Comparison of ENCODE assay signal across 14 mouse cellular contexts in the genomic region with DNA sequence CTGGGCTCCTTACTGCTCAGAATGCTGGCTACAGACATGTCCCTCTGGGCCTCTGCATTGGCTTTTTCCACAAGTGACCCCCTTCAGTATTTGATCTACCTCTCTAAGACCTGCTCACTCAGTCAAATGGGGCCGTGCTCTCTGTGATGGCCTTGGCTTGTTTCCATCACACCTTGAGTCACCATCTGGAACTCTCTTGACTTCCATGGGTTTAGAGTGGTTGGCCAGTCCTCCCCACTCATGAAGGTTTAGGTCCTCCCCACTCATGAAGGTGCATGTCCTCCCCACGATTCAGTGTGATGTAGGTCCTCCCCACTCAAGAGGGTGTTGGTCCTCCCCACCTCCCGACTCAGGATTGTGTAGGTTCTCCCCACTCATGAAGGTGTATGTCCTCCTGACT. TPM values are rescaled to one million over a fixed set of nuclear protein-coding genes. Genes with fewer than 3 reads are reported as not detected.
DNase-seq lines count a peak whose midpoint lies in the region; ATAC-seq and TF ChIP-seq lines count a peak whose summit lies in the region.
"Had no signal": no experiment of that assay in that cellular context is flagged by ENCODE, and none has a peak within 500 bp of the region (broad histone marks: within the 10 kb centered on the region; RNA-seq: fewer than 3 reads in every experiment).

No protein-coding gene starts in this region.

- no peak overlapping the region for H3K27ac ChIP-seq in midbrain, embryonic 11.5 days (ENCODE audit: low read depth, low read length)
- no peak overlapping the region for H3K27ac ChIP-seq in midbrain, embryonic 10.5 days (replicated peaks)
- H3K27ac ChIP-seq in intestine, embryonic 14.5 days (ENCODE audit: low read depth) = 0 out of 2 replicates have a peak overlapping the region, but pooled peaks have one; percentile 34
- H3K27ac ChIP-seq in lung, postnatal 0 days (ENCODE audit: low read length) = peak overlapping the region; percentile 93
- H3K27ac ChIP-seq in midbrain, postnatal 0 days (ENCODE audit: low read depth, low read length) = no peak overlapping the region
- H3K27ac ChIP-seq: forebrain, embryonic 13.5 days; hindbrain, embryonic 14.5 days; kidney, postnatal 0 days had no signal

- no peaks in the 10 kb centered on the region for H3K9me3 ChIP-seq in midbrain, embryonic 11.5 days (ENCODE audit: control insufficient read depth, low read length)
- peaks cover 6% of the 10 kb centered on the region for H3K9me3 ChIP-seq in midbrain, embryonic 10.5 days (replicated peaks)
- H3K9me3 ChIP-seq in intestine, embryonic 14.5 days (ENCODE audit: control insufficient read depth, low read length) = peaks cover 4% of the 10 kb centered on the region; the same call in 1 of the 2 replicates
- H3K9me3 ChIP-seq in lung, postnatal 0 days (ENCODE audit: low read length) = no peaks in the 10 kb centered on the region
- no peaks in the 10 kb centered on the region for H3K9me3 ChIP-seq in midbrain, postnatal 0 days (ENCODE audit: low read length)
- H3K9me3 ChIP-seq: forebrain, embryonic 13.5 days had no signal

- no peaks in the 10 kb centered on the region; the same call in 1 of the 2 replicates for H3K27me3 ChIP-seq in midbrain, embryonic 11.5 days (ENCODE audit: control insufficient read depth, insufficient read depth, low read length)
- peaks cover 55% of the 10 kb centered on the region for H3K27me3 ChIP-seq in midbrain, embryonic 10.5 days (ENCODE audit: low read depth, poor library complexity, severe bottlenecking)
- no peaks in the 10 kb centered on the region for H3K27me3 ChIP-seq in intestine, embryonic 14.5 days (replicated peaks; ENCODE audit: control insufficient read depth, insufficient read depth, low read length)
- H3K27me3 ChIP-seq in lung, postnatal 0 days (replicated peaks; ENCODE audit: insufficient read depth, low read length) = no peaks in the 10 kb centered on the region
- H3K27me3 ChIP-seq in midbrain, postnatal 0 days (ENCODE audit: insufficient read depth, low read length) = no peaks in the 10 kb centered on the region

- no peak for ATAC-seq in midbrain, embryonic 11.5 days (ENCODE audit: low FRiP score)
- ATAC-seq in intestine, embryonic 14.5 days (replicated peaks; ENCODE audit: low FRiP score, low TSS enrichment, low read depth) = no peak
- peak; percentile 79 for ATAC-seq in lung, postnatal 0 days
- ATAC-seq in midbrain, postnatal 0 days (ENCODE audit: low FRiP score) = no peak
- ATAC-seq: forebrain, embryonic 13.5 days had no signal

- no peak for TF ChIP-seq EP300 in lung, postnatal 0 days (IDR thresholded peaks at IDR 0.05)

- H3K4me1 ChIP-seq in midbrain, embryonic 11.5 days (ENCODE audit: control insufficient read depth, insufficient read depth, low read length) = peaks cover 4% of the 10 kb centered on the region; the same call in 1 of the 2 replicates
- peaks cover 41% of the 10 kb centered on the region for H3K4me1 ChIP-seq in midbrain, embryonic 10.5 days
- H3K4me1 ChIP-seq in intestine, embryonic 14.5 days (replicated peaks; ENCODE audit: control insufficient read depth, insufficient read depth, low read length) = peaks cover 36% of the 10 kb centered on the region
- peaks cover 13% of the 10 kb centered on the region for H3K4me1 ChIP-seq in lung, postnatal 0 days (ENCODE audit: insufficient read depth, low read depth, low read length)
- no peaks in the 10 kb centered on the region for H3K4me1 ChIP-seq in midbrain, postnatal 0 days (ENCODE audit: insufficient read depth, low read length)

- DNase-seq in midbrain, embryonic 11.5 days (ENCODE audit: low spot score, missing footprints) = peak; percentile 78
- no peak for DNase-seq in midbrain, embryonic 10.5 days (ENCODE audit: low spot score)
- DNase-seq in intestine, embryonic 14.5 days (ENCODE audit: low spot score) = no peak
- DNase-seq in lung, postnatal 0 days (ENCODE audit: low spot score) = peak; percentile 87
- DNase-seq in testis, postnatal 14 days (ENCODE audit: low spot score) = no peak
- no peak for DNase-seq in gastrocnemius, postnatal 4 days (ENCODE audit: low spot score in 2 of 2)
- no peak for DNase-seq in midbrain, postnatal 0 days (ENCODE audit: low spot score)
- DNase-seq: cerebellum, adult 11-12 months; retina, postnatal 1 day had no signal

- no peak for TF ChIP-seq CTCF in lung, postnatal 0 days (IDR thresholded peaks at IDR 0.05)
- TF ChIP-seq CTCF in midbrain, postnatal 0 days (IDR thresholded peaks at IDR 0.05) = no peak

- WGBS in midbrain, embryonic 11.5 days = 93% methylated on average over 3 of the region's 3 CpGs
- 92% methylated on average over 3 of the region's 3 CpGs for WGBS in midbrain, embryonic 10.5 days
- 81% methylated on average over 3 of the region's 3 CpGs for WGBS in intestine, embryonic 14.5 days
- 56% methylated on average over 3 of the region's 3 CpGs for WGBS in lung, postnatal 0 days
- 87% methylated on average over 3 of the region's 3 CpGs for WGBS in midbrain, postnatal 0 days

- no peak overlapping the region for H3K4me2 ChIP-seq in midbrain, embryonic 11.5 days
- H3K4me2 ChIP-seq in intestine, embryonic 14.5 days (ENCODE audit: low read length) = no peak overlapping the region
- H3K4me2 ChIP-seq in lung, postnatal 0 days (replicated peaks; ENCODE audit: low read depth, low read length) = no peak overlapping the region
- H3K4me2 ChIP-seq in midbrain, postnatal 0 days (ENCODE audit: low read depth, low read length, poor library complexity, severe bottlenecking) = no peak overlapping the region
- H3K4me2 ChIP-seq: forebrain, embryonic 13.5 days; hindbrain, embryonic 14.5 days; liver, embryonic 11.5 days had no signal

- H3K36me3 ChIP-seq in midbrain, embryonic 11.5 days (ENCODE audit: control insufficient read depth, insufficient read depth, low read length) = peaks cover 7% of the 10 kb centered on the region; the same call in 1 of the 2 replicates
- H3K36me3 ChIP-seq in midbrain, embryonic 10.5 days = peaks cover 39% of the 10 kb centered on the region
- peaks cover 35% of the 10 kb centered on the region for H3K36me3 ChIP-seq in intestine, embryonic 14.5 days (ENCODE audit: control insufficient read depth, insufficient read depth, low read length)
- peaks cover 17% of the 10 kb centered on the region for H3K36me3 ChIP-seq in lung, postnatal 0 days (ENCODE audit: insufficient read depth, low read length)
- H3K36me3 ChIP-seq in midbrain, postnatal 0 days (ENCODE audit: insufficient read depth, low read length) = no peaks in the 10 kb centered on the region

- H3K9ac ChIP-seq in midbrain, embryonic 11.5 days (ENCODE audit: low read length) = no peak overlapping the region
- no peak overlapping the region for H3K9ac ChIP-seq in intestine, embryonic 14.5 days (ENCODE audit: low read length)
- H3K9ac ChIP-seq in lung, postnatal 0 days (replicated peaks; ENCODE audit: low read depth) = no peak overlapping the region
- H3K9ac ChIP-seq in midbrain, postnatal 0 days (replicated peaks; ENCODE audit: low read length, poor library complexity, severe bottlenecking) = no peak overlapping the region
- H3K9ac ChIP-seq: forebrain, embryonic 13.5 days; hindbrain, embryonic 14.5 days had no signal

- no peak overlapping the region for H3K4me3 ChIP-seq in midbrain, embryonic 11.5 days (ENCODE audit: low read depth, low read length)
- no peak overlapping the region for H3K4me3 ChIP-seq in midbrain, embryonic 10.5 days
- H3K4me3 ChIP-seq in intestine, embryonic 14.5 days (ENCODE audit: low read depth, low read length) = no peak overlapping the region
- no peak overlapping the region for H3K4me3 ChIP-seq in lung, postnatal 0 days (ENCODE audit: low read depth, low read length)
- H3K4me3 ChIP-seq in midbrain, postnatal 0 days (ENCODE audit: low read depth, low read length) = no peak overlapping the region
- H3K4me3 ChIP-seq: forebrain, embryonic 13.5 days had no signal

RNA-seq across cellular contexts. Expression of gene Grasp, which starts 9.2 kb away (rescaled TPM):
- polyA plus RNA-seq in midbrain, embryonic 11.5 days (2014; fragmentation: Nextera tagmentation; extraction: Ambion mirVana) = 3.6 and 4.5 TPM in 2 replicates
- 3.2 and 4.2 TPM in 2 replicates for polyA plus RNA-seq in midbrain, embryonic 10.5 days (2016; fragmentation: Nextera tagmentation; extraction: Ambion mirVana)
- polyA plus RNA-seq in intestine, embryonic 14.5 days (2014; fragmentation: Nextera tagmentation; extraction: Ambion mirVana) = 3.5 and 4.2 TPM in 2 replicates
- 8.2 and 8.6 TPM in 2 replicates for polyA plus RNA-seq in lung, postnatal 0 days (2015; fragmentation: Nextera tagmentation; extraction: Ambion mirVana)
- 10 to 100 TPM; 14.1 to 14.7 TPM for total RNA-seq in gastrocnemius, postnatal 4 days (2021)
- total RNA-seq in midbrain, postnatal 0 days (2014; rRNA removed) = 6.3 and 7.7 TPM in 2 replicates
- 1.8 and 1.9 TPM in 2 replicates for polyA plus RNA-seq in midbrain, postnatal 0 days (2015; fragmentation: Nextera tagmentation; extraction: Ambion mirVana)
- total RNA-seq: megakaryocyte-erythroid progenitor cell, adult 5-6 weeks had no signal

RNA-seq across cellular contexts. Expression of gene Nr4a1, which starts 20.9 kb away (rescaled TPM):
- 1.3 TPM in 2 replicates for polyA plus RNA-seq in midbrain, embryonic 11.5 days (2014; fragmentation: Nextera tagmentation; extraction: Ambion mirVana)
- 2.8 and 2.9 TPM in 2 replicates for polyA plus RNA-seq in midbrain, embryonic 10.5 days (2016; fragmentation: Nextera tagmentation; extraction: Ambion mirVana)
- 6.4 and 6.9 TPM in 2 replicates for polyA plus RNA-seq in intestine, embryonic 14.5 days (2014; fragmentation: Nextera tagmentation; extraction: Ambion mirVana)
- polyA plus RNA-seq in lung, postnatal 0 days (2015; fragmentation: Nextera tagmentation; extraction: Ambion mirVana) = 7.8 and 11.8 TPM in 2 replicates
- total RNA-seq in gastrocnemius, postnatal 4 days (2021) = 10 to 100 TPM; 25.3 to 26.0 TPM
- total RNA-seq in midbrain, postnatal 0 days (2014; rRNA removed) = 6.9 and 7.7 TPM in 2 replicates
- 6.9 and 7.0 TPM in 2 replicates for polyA plus RNA-seq in midbrain, postnatal 0 days (2015; fragmentation: Nextera tagmentation; extraction: Ambion mirVana)

RNA-seq across cellular contexts. Expression of gene Atg101, which starts 50.9 kb away (rescaled TPM):
- 57.9 and 67.4 TPM in 2 replicates for polyA plus RNA-seq in midbrain, embryonic 11.5 days (2014; fragmentation: Nextera tagmentation; extraction: Ambion mirVana)
- 80.8 TPM in 2 replicates for polyA plus RNA-seq in midbrain, embryonic 10.5 days (2016; fragmentation: Nextera tagmentation; extraction: Ambion mirVana)
- polyA plus RNA-seq in intestine, embryonic 14.5 days (2014; fragmentation: Nextera tagmentation; extraction: Ambion mirVana) = 65.4 and 67.1 TPM in 2 replicates
- polyA plus RNA-seq in lung, postnatal 0 days (2015; fragmentation: Nextera tagmentation; extraction: Ambion mirVana) = 73.1 and 74.2 TPM in 2 replicates
- 10 to 100 TPM; 24.8 to 25.8 TPM for total RNA-seq in gastrocnemius, postnatal 4 days (2021)
- total RNA-seq in midbrain, postnatal 0 days (2014; rRNA removed) = 33.5 and 61.1 TPM in 2 replicates
- 74.2 and 75.6 TPM in 2 replicates for polyA plus RNA-seq in midbrain, postnatal 0 days (2015; fragmentation: Nextera tagmentation; extraction: Ambion mirVana)

RNA-seq across cellular contexts. Expression of gene Acvr1b, which starts 59.3 kb away (rescaled TPM):
- polyA plus RNA-seq in midbrain, embryonic 11.5 days (2014; fragmentation: Nextera tagmentation; extraction: Ambion mirVana) = 14.7 and 15.2 TPM in 2 replicates
- polyA plus RNA-seq in midbrain, embryonic 10.5 days (2016; fragmentation: Nextera tagmentation; extraction: Ambion mirVana) = 5.4 and 7.0 TPM in 2 replicates
- polyA plus RNA-seq in intestine, embryonic 14.5 days (2014; fragmentation: Nextera tagmentation; extraction: Ambion mirVana) = 12.5 and 12.6 TPM in 2 replicates
- 6.6 and 7.4 TPM in 2 replicates for polyA plus RNA-seq in lung, postnatal 0 days (2015; fragmentation: Nextera tagmentation; extraction: Ambion mirVana)
- total RNA-seq in gastrocnemius, postnatal 4 days (2021) = 10 to 100 TPM; 16.2 to 17.0 TPM
- total RNA-seq in midbrain, postnatal 0 days (2014; rRNA removed) = 77.8 and 86.8 TPM in 2 replicates
- polyA plus RNA-seq in midbrain, postnatal 0 days (2015; fragmentation: Nextera tagmentation; extraction: Ambion mirVana) = 15.2 and 15.8 TPM in 2 replicates

RNA-seq across cellular contexts. Expression of gene 6030408B16Rik, which starts 59.8 kb away (rescaled TPM):
- 0.33 TPM in 1 of 2 replicates, not detected in the other for polyA plus RNA-seq in midbrain, embryonic 11.5 days (2014; fragmentation: Nextera tagmentation; extraction: Ambion mirVana)
- 0.06 and 0.22 TPM in 2 replicates for polyA plus RNA-seq in midbrain, embryonic 10.5 days (2016; fragmentation: Nextera tagmentation; extraction: Ambion mirVana)
- polyA plus RNA-seq in intestine, embryonic 14.5 days (2014; fragmentation: Nextera tagmentation; extraction: Ambion mirVana) = 5.9 and 6.6 TPM in 2 replicates
- 74.9 and 82.4 TPM in 2 replicates for polyA plus RNA-seq in lung, postnatal 0 days (2015; fragmentation: Nextera tagmentation; extraction: Ambion mirVana)
- total RNA-seq in gastrocnemius, postnatal 4 days (2021) = under 1 TPM in 1 of 2 experiments, not detected in 1; 0.59 TPM
- not detected in 2 replicates for total RNA-seq in midbrain, postnatal 0 days (2014; rRNA removed)
- 0.22 and 0.33 TPM in 2 replicates for polyA plus RNA-seq in midbrain, postnatal 0 days (2015; fragmentation: Nextera tagmentation; extraction: Ambion mirVana)
- total RNA-seq: megakaryocyte-erythroid progenitor cell, adult 5-6 weeks had no signal

Comparison
In these comparisons a context has a peak if more than half of its experiments do, and no peak if none do; other contexts are left out.
1. DNase-seq: peak in midbrain, embryonic 11.5 days (single experiment) and lung, postnatal 0 days (single experiment); none in midbrain, embryonic 10.5 days (single experiment), intestine, embryonic 14.5 days (single experiment), testis, postnatal 14 days (single experiment), gastrocnemius, postnatal 4 days (0 of 2) and midbrain, postnatal 0 days (single experiment).
2. H3K27ac ChIP-seq: peak in intestine, embryonic 14.5 days (single experiment) and lung, postnatal 0 days (single experiment); none in midbrain, embryonic 11.5 days (single experiment), midbrain, embryonic 10.5 days (single experiment) and midbrain, postnatal 0 days (single experiment).